Mouse (Mus musculus): ENCODE results near the gene Mthfsd.

DNA sequence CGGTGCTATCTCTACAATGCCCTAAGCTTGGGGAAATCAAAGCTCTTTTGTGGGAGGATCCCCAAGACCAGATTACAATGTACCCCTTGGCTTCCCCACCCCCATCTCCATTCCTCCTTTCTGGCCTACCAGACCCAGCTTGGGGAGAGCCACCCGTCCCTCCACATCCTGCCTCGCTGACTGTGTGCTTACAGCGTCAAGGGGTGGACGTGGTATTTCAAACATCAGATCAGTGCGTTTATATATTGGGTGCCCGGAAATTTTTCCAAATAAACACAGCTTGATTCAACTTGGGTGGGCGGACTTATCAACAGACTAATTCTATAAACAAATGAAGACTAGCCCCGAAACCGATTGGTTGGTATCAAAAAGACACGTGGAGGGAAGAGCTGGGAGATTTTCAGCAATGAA lies 19.1 kb upstream of the Mthfsd start:
- TF ChIP-seq CTCF (IDR thresholded peaks at IDR 0.05; ENCODE audit: low read depth), result no peak
- no peak for TF ChIP-seq EP300 (IDR thresholded peaks at IDR 0.05; ENCODE audit: low read depth)

Data from liver, postnatal 0 days (tissue).